Comparison of ENCODE assay signal across 11 mouse cellular contexts in genomic region chr1:134913535-134913934, GRCm38 (mm10). TPM values are rescaled to one million over a fixed set of nuclear protein-coding genes. Genes with fewer than 3 reads are reported as not detected.
A peak's percentile ranks its signal among the peaks of the same experiment; 100 is the strongest.
DNase-seq lines count a peak whose midpoint lies in the region; ATAC-seq and TF ChIP-seq lines count a peak whose summit lies in the region.
"Had no signal": no experiment of that assay in that cellular context is flagged by ENCODE, and none has a peak within 500 bp of the region (broad histone marks: within the 10 kb centered on the region; RNA-seq: fewer than 3 reads in every experiment).

No protein-coding gene starts in this region.

- no peaks in the 10 kb centered on the region for H3K27me3 ChIP-seq in heart, postnatal 0 days (ENCODE audit: control insufficient read depth, insufficient read depth, low read length)
- H3K27me3 ChIP-seq: stomach, embryonic 15.5 days had no signal

- H3K4me1 ChIP-seq in heart, postnatal 0 days (ENCODE audit: control insufficient read depth, insufficient read depth), result peaks cover 56% of the 10 kb centered on the region

- ATAC-seq in heart, postnatal 0 days (ENCODE audit: insufficient read depth, low read depth), result no peak

- H3K9ac ChIP-seq in heart, postnatal 0 days (replicated peaks; ENCODE audit: low read depth, low read length), result no peak overlapping the region
- H3K9ac ChIP-seq: stomach, embryonic 15.5 days had no signal

- H3K9me3 ChIP-seq in heart, postnatal 0 days (replicated peaks; ENCODE audit: control insufficient read depth, low read length), result no peaks in the 10 kb centered on the region
- H3K9me3 ChIP-seq: stomach, embryonic 15.5 days had no signal

- no peak for TF ChIP-seq EP300 in heart, postnatal 0 days (IDR thresholded peaks at IDR 0.05; ENCODE audit: low read depth)

- peak; percentile 33 to 51 for DNase-seq in adrenal gland, adult (ENCODE audit: inconsistent age in 2 of 2, low spot score in 1 of 2)
- DNase-seq in adrenal gland, postnatal 4 days (ENCODE audit: low spot score in 2 of 2), result no peak
- peak; percentile 21 to 45 for DNase-seq in lung, adult 18-20 months
- no peak for DNase-seq in lung, postnatal 4 days
- DNase-seq in fibroblast of lung, adult 2 months (ENCODE audit: low read depth), result peak; percentile 88
- DNase-seq in heart, postnatal 0 days (ENCODE audit: low spot score), result no peak
- no peak for DNase-seq in left cerebral cortex, adult 8-10 months (ENCODE audit: low spot score in 2 of 2)
- no peak for DNase-seq in natural killer cell, adult 2 months (ENCODE audit: low spot score in 2 of 2)
- DNase-seq: layer of hippocampus, postnatal 36 days had no signal

- no peak overlapping the region for H3K4me2 ChIP-seq in heart, postnatal 0 days (ENCODE audit: low read depth, low read length)
- H3K4me2 ChIP-seq: stomach, embryonic 15.5 days had no signal

- TF ChIP-seq CTCF in heart, postnatal 0 days (IDR thresholded peaks at IDR 0.05; ENCODE audit: low read depth), result no peak

- peak overlapping the region; percentile 86 for H3K27ac ChIP-seq in heart, postnatal 0 days (ENCODE audit: low read depth)
- H3K27ac ChIP-seq: stomach, embryonic 15.5 days had no signal

- H3K4me3 ChIP-seq in heart, postnatal 0 days (ENCODE audit: low read depth, low read length), result no peak overlapping the region
- H3K4me3 ChIP-seq: erythroblast, embryonic 14.5 days; stomach, embryonic 15.5 days had no signal

- 47% methylated on average over 4 of the region's 4 CpGs for WGBS in heart, postnatal 0 days

- no peaks in the 10 kb centered on the region for H3K36me3 ChIP-seq in heart, postnatal 0 days (replicated peaks; ENCODE audit: control insufficient read depth, insufficient read depth, low read length)
- H3K36me3 ChIP-seq: stomach, embryonic 15.5 days had no signal

RNA-seq across cellular contexts. Expression of gene Ppp1r12b, which starts 42.2 kb away (rescaled TPM):
- total RNA-seq in adrenal gland, postnatal 4 days (2021), result 10 to 100 TPM; 19.7 to 22.1 TPM
- 65.3 and 69.9 TPM in 2 replicates for total RNA-seq in heart, postnatal 0 days (2014; rRNA removed; ENCODE audit: low replicate concordance)
- polyA plus RNA-seq in heart, postnatal 0 days (2015; fragmentation: Nextera tagmentation; extraction: Ambion mirVana), result 22.6 and 23.0 TPM in 2 replicates
- total RNA-seq in left cerebral cortex, adult 8-10 months (2022), result 10 to 100 TPM; 70.1 to 85.0 (median 73.8) TPM

RNA-seq across cellular contexts. Expression of gene Ube2t, which starts 48.8 kb away (rescaled TPM):
- total RNA-seq in adrenal gland, postnatal 4 days (2021), result 10 to 100 TPM; 11.1 to 12.1 TPM
- total RNA-seq in heart, postnatal 0 days (2014; rRNA removed; ENCODE audit: low replicate concordance), result 30.2 and 34.3 TPM in 2 replicates
- 22.5 and 25.3 TPM in 2 replicates for polyA plus RNA-seq in heart, postnatal 0 days (2015; fragmentation: Nextera tagmentation; extraction: Ambion mirVana)
- 1 to 10 TPM in 3 of 4 experiments, under 1 TPM in 1; 0.84 to 2.7 (median 1.7) TPM for total RNA-seq in left cerebral cortex, adult 8-10 months (2022)

Comparison
In these comparisons a context has a peak if more than half of its experiments do, and no peak if none do; other contexts are left out.
1. DNase-seq: peak in adrenal gland, adult (2 of 2), lung, adult 18-20 months (2 of 2) and fibroblast of lung, adult 2 months (single experiment); none in adrenal gland, postnatal 4 days (0 of 2), lung, postnatal 4 days (0 of 2), heart, postnatal 0 days (single experiment), left cerebral cortex, adult 8-10 months (0 of 2) and natural killer cell, adult 2 months (0 of 2).